Mouse (Mus musculus): ENCODE data around the gene Clcnkb. TPM values are rescaled to one million over a fixed set of nuclear protein-coding genes. Genes with fewer than 3 reads are reported as not detected.

Gene Clcnkb
- polyA plus RNA-seq, 1 experiment from 2014 or later, result not detected

GRCm38 (mm10) chr4:141365126-141365525 lies 50.7 kb downstream of the Clcnkb start:
- no peak overlapping the region for H3K4me3 ChIP-seq (replicated peaks)
- H3K36me3 ChIP-seq, result no peaks in the 10 kb centered on the region
- peaks cover 58% of the 10 kb centered on the region for H3K27me3 ChIP-seq
- peaks cover 21% of the 10 kb centered on the region for H3K4me1 ChIP-seq (replicated peaks)
- 51% methylated on average over 8 of the region's 8 CpGs for whole genome bisulfite sequencing
- no peak overlapping the region for H3K4me2 ChIP-seq (replicated peaks)
- ATAC-seq, result no peak
- H3K27ac ChIP-seq, result no peak overlapping the region
- no peaks in the 10 kb centered on the region for H3K9me3 ChIP-seq
- H3K9ac ChIP-seq (replicated peaks), result 0 out of 2 replicates have a peak overlapping the region, but pooled peaks have one; percentile 14

DNA sequence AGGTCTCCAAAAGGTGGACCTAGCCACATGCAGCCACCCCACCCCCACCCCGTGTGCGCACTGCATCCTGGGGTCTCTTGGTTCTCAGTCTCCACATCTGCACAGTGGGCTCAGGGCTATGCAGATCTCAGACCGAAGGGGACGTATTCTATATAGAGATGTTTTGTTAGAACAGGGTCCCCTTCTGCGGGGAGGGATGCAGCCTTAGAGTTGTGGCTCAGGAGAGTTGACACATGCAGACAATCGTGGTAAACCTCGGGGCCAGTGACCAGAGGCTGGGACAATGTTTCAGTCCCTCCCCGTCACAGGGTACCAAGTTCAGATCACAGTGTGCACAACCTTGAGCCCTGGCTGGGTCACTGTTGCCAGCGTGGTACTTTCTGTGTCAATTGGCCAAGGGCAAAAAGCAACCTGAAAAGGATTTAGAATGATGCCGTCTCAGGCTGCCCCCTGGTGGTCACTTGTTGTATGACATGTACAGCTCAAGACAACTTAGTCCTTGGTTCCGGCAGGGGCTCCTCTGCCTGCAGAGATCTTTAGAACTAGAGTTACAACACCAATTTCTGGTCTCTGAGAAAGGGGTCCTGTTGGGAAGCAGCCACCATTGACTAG lies 52.8 kb downstream of the Clcnkb start:
- WGBS, result 30% methylated on average over 11 of the region's 11 CpGs
- Histone ChIP-seq H3K4me3 (replicated peaks) (no peak overlapping the region), H3K4me2 (replicated peaks) (no peak overlapping the region), H3K9me3 (no peaks in the 10 kb centered on the region), H3K27me3 (peaks cover 52% of the 10 kb centered on the region), H3K36me3 (no peaks in the 10 kb centered on the region), H3K27ac (no peak overlapping the region), H3K9ac (replicated peaks) (no peak overlapping the region), H3K4me1 (replicated peaks) (peaks cover 25% of the 10 kb centered on the region; the same call in 1 of the 2 replicates)
- peak; percentile 38; the same call in 1 of the 2 replicates for ATAC-seq

DNA sequence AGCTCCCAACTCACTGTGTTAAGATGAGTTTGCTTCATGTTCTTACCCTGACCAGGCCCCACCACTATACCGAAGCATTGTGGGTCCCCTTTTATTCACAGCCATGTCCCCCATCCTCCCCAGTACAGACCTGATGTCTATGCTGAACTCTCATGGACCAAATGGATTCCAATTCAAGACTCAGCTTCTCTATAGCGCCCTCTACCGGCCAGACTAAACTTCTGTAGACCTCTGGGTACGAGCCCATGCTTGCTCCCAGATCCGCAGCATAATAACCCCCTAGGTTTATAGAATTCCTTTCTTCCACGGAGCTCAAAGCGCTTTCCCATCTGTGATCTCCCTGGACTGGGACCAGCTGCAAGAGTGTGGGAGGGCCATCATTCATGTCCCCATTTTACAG lies 55.0 kb downstream of the Clcnkb start:
- 27% methylated on average over 7 of the region's 7 CpGs for WGBS
- H3K4me3 ChIP-seq (replicated peaks), result no peak overlapping the region
- no peaks in the 10 kb centered on the region for H3K36me3 ChIP-seq
- H3K4me1 ChIP-seq (replicated peaks), result 0 out of 2 replicates have a peak, but pooled peaks cover 18% of the 10 kb centered on the region
- no peak overlapping the region for H3K9ac ChIP-seq (replicated peaks)
- peaks cover 31% of the 10 kb centered on the region for H3K27me3 ChIP-seq
- no peak overlapping the region for H3K27ac ChIP-seq
- no peak overlapping the region for H3K4me2 ChIP-seq (replicated peaks)
- ATAC-seq, result no peak
- H3K9me3 ChIP-seq, result no peaks in the 10 kb centered on the region

GRCm38 (mm10) chr4:141359222-141359621 lies 56.6 kb downstream of the Clcnkb start:
- Histone ChIP-seq H3K9ac (replicated peaks) (no peak overlapping the region), H3K36me3 (no peaks in the 10 kb centered on the region), H3K27ac (no peak overlapping the region), H3K9me3 (no peaks in the 10 kb centered on the region), H3K4me1 (replicated peaks) (0 out of 2 replicates have a peak, but pooled peaks cover 18% of the 10 kb centered on the region), H3K4me3 (replicated peaks) (no peak overlapping the region), H3K4me2 (replicated peaks) (no peak overlapping the region), H3K27me3 (peaks cover 15% of the 10 kb centered on the region)
- ATAC-seq, result no peak
- WGBS, result 87% methylated on average over 6 of the region's 6 CpGs

DNA sequence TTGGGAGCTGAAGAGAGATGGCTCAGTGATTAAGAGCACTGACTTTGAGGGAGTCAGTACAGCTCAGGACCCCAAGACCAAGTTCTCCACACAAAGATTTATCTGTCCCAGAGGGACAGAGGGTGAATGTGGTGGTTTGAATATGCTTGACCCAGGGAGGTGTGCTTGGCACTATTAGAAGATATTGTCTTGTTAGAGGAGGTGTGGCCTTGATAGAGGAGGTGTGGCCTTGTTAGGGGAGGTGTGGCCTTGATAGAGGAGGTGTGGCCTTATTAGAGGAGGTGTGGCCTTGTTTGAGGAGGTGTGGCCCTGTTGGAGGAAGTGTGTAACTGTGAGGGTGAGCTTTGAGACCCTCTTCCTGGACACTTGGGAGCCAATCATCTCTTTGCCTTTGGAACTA lies 58.0 kb downstream of the Clcnkb start:
- 0 out of 2 replicates have a peak, but pooled peaks cover 15% of the 10 kb centered on the region for H3K4me1 ChIP-seq (replicated peaks)
- H3K9me3 ChIP-seq, result no peaks in the 10 kb centered on the region
- no peak overlapping the region for H3K4me3 ChIP-seq (replicated peaks)
- H3K36me3 ChIP-seq, result no peaks in the 10 kb centered on the region
- no peak overlapping the region for H3K9ac ChIP-seq (replicated peaks)
- no peak overlapping the region for H3K27ac ChIP-seq
- ATAC-seq, result no peak
- no peak overlapping the region for H3K4me2 ChIP-seq (replicated peaks)
- peaks cover 6% of the 10 kb centered on the region for H3K27me3 ChIP-seq

Other genes with a start within 250 kb of the Clcnkb start
- gene Rsg1, start 202.1 kb downstream of the Clcnkb start, polyA plus RNA-seq (2015; fragmentation: Nextera tagmentation; extraction: Ambion mirVana), result 6.4 and 8.9 TPM in 2 replicates
- gene Arhgef19, start 176.5 kb downstream of the Clcnkb start, polyA plus RNA-seq (2015; fragmentation: Nextera tagmentation; extraction: Ambion mirVana), result 0.93 and 0.98 TPM in 2 replicates
- gene Epha2, start 114.8 kb downstream of the Clcnkb start, polyA plus RNA-seq (2015; fragmentation: Nextera tagmentation; extraction: Ambion mirVana), result 3.5 and 4.7 TPM in 2 replicates
- 7.8 and 10.1 TPM in 2 replicates for gene Fam131c, start 47.8 kb downstream of the Clcnkb start, polyA plus RNA-seq (2015; fragmentation: Nextera tagmentation; extraction: Ambion mirVana)
- 0.09 TPM in 1 of 2 replicates, not detected in the other for gene Clcnka, start 17.3 kb downstream of the Clcnkb start, polyA plus RNA-seq (2015; fragmentation: Nextera tagmentation; extraction: Ambion mirVana)
- not detected in 2 replicates for gene Hspb7, start 4.8 kb upstream of the Clcnkb start, polyA plus RNA-seq (2015; fragmentation: Nextera tagmentation; extraction: Ambion mirVana)
- gene Srarp, start 20.1 kb upstream of the Clcnkb start, polyA plus RNA-seq (2015; fragmentation: Nextera tagmentation; extraction: Ambion mirVana), result not detected in 2 replicates
- gene Zbtb17, start 28.6 kb upstream of the Clcnkb start, polyA plus RNA-seq (2015; fragmentation: Nextera tagmentation; extraction: Ambion mirVana), result 54.7 and 61.0 TPM in 2 replicates
- 18.3 and 20.5 TPM in 2 replicates for gene Spen, start 122.6 kb upstream of the Clcnkb start, polyA plus RNA-seq (2015; fragmentation: Nextera tagmentation; extraction: Ambion mirVana)
- gene Fblim1, start 190.1 kb upstream of the Clcnkb start, polyA plus RNA-seq (2015; fragmentation: Nextera tagmentation; extraction: Ambion mirVana), result 24.0 and 24.7 TPM in 2 replicates
- gene Tmem82, start 202.6 kb upstream of the Clcnkb start, polyA plus RNA-seq (2015; fragmentation: Nextera tagmentation; extraction: Ambion mirVana), result 0.10 and 0.27 TPM in 2 replicates
- gene Slc25a34, start 207.8 kb upstream of the Clcnkb start, polyA plus RNA-seq (2015; fragmentation: Nextera tagmentation; extraction: Ambion mirVana), result 0.17 and 0.19 TPM in 2 replicates
- 7.5 and 8.3 TPM in 2 replicates for gene Plekhm2, start 248.9 kb upstream of the Clcnkb start, polyA plus RNA-seq (2015; fragmentation: Nextera tagmentation; extraction: Ambion mirVana)